Mouse (Mus musculus) hindbrain, embryonic 11.5 days (tissue): ENCODE results near the gene Rhebl1. TPM values are rescaled to one million over a fixed set of nuclear protein-coding genes. Genes with fewer than 3 reads are reported as not detected.
A peak's percentile ranks its signal among the peaks of the same experiment; 100 is the strongest.

Experiments
- ATAC-seq: fragments of 200-750 bp; cut with Nextera tagmentation; 2 replicates; pipeline ENCODE4 v1.8.0; 2017; ENCODE audit warnings: mild to moderate bottlenecking, moderate TSS enrichment, moderate library complexity; ENCODE audit not compliant: low FRiP score
- DNase-seq: peaks from one replicate; pipeline ENCODE4 v3.0.0-alpha.2; 2015; ENCODE audit warnings: low spot score
- H3K27ac ChIP-seq: fragments of 300-500 bp; sonication (generic); 2 replicates; pipeline ENCODE4 v1.5.1; 2014; ENCODE audit warnings: mild to moderate bottlenecking, low read depth, low read length
- H3K27me3 ChIP-seq: fragments of 300-500 bp; sonication (generic); 2 replicates; pipeline ENCODE4 v1.6.1; 2014; ENCODE audit warnings: mild to moderate bottlenecking, low read length, moderate library complexity, mixed read lengths; ENCODE audit not compliant: control insufficient read depth, insufficient read depth
- H3K36me3 ChIP-seq: fragments of 300-500 bp; sonication (generic); 2 replicates; pipeline ENCODE4 v1.6.1; 2014; ENCODE audit warnings: mild to moderate bottlenecking, low read length, moderate library complexity, mixed read lengths; ENCODE audit not compliant: control insufficient read depth, insufficient read depth
- H3K4me1 ChIP-seq: fragments of 300-500 bp; sonication (generic); replicated peaks from 2 replicates; pipeline ENCODE4 v1.6.1; 2014; ENCODE audit warnings: low read length, mixed read lengths; ENCODE audit not compliant: control insufficient read depth, insufficient read depth
- H3K4me2 ChIP-seq: fragments of 300-500 bp; sonication (generic); replicated peaks from 2 replicates; pipeline ENCODE4 v1.6.1; 2014; ENCODE audit warnings: mild to moderate bottlenecking, low read depth, low read length
- H3K4me3 ChIP-seq: fragments of 300-500 bp; sonication (generic); 2 replicates; pipeline ENCODE4 v1.5.1; 2014; ENCODE audit warnings: low read depth, low read length
- H3K9ac ChIP-seq: fragments of 300-500 bp; sonication (generic); 2 replicates; pipeline ENCODE4 v1.6.1; 2014; ENCODE audit warnings: low read depth, low read length
- H3K9me3 ChIP-seq: fragments of 300-500 bp; sonication (generic); 2 replicates; pipeline ENCODE4 v1.6.1; 2016; ENCODE audit warnings: low read length; ENCODE audit not compliant: control insufficient read depth
- WGBS: fragments of 180-500 bp; shearing (Covaris S2); extraction: QIAGEN DNeasy Blood & Tissue Kit; methylation state at CpG from one replicate; pipeline ENCODE4 v1.1.7; 2014; 5-methylcytosine and 5-hydroxymethylcytosine counted together
- polyA plus RNA-seq: library from polyadenylated mRNA; unstranded; fragments of >200 nt; fragmentation: Nextera tagmentation; extraction: Ambion mirVana; gene quantifications from 2 replicates; pipeline ENCODE4 v1.2.1, GENCODE M21; 2014

The Rhebl1 gene
- polyA plus RNA-seq, 1 experiment from 2014 or later, result 13.4 TPM

DNA sequence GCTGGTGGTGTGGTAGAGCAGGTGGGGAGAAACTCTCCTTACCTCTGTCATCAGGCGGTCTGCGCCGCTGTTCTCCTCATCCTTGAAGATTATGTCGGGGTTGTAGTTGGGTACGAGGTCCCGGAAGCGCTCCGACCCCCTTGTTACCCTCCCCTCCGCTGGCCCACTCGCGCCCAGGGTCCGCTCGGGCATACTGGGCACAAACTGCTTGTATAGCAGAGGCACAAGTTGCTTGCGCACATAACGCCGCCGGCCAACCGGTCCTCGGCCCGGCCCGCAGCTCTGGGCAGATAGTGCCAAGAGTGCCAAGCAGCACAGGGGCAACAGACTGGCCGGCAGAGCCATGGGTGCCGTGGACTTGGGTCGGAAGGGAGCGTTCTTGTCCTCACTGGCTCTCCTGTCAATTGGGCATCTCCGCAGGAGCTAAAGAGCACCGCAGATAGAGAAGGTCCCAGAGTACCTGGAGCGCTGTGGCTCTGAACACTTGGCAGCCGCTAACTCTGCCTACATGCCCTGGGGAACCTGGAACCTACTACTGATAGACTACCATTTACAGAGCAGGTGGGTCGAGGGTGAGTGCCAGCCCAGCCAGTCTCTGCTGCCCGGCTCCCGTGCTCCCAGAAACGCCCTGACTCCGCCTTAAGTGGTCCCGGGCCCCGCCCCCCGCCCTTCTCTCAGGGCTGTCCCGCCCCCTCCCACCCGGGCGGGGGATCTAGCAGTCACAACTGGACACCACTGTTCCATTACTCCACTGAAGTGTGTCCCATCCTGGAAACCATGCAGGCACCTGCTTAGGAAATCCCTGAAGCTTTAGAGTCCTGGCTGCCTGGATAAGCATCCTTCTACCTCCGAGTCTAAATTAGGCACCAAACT, 3.8 kb upstream of the Rhebl1 start, which contains the start of gene Dhh:
Gene Dhh (minus strand): TSS at position 613 of the 873 bp plus-strand sequence.
- no peaks in the 10 kb centered on the region for H3K9me3 ChIP-seq
- DNase-seq (peak; percentile 53), ATAC-seq (no peak)
- 1% methylated on average over 41 of the region's 41 CpGs for WGBS
- H3K4me1 ChIP-seq, result peaks cover 25% of the 10 kb centered on the region
- peak within 1 kb of the TSS; percentile 20; the same call in 1 of the 2 replicates for H3K4me3 ChIP-seq
- H3K9ac ChIP-seq, result 0 out of 2 replicates have a peak within 1 kb of the TSS, but pooled peaks have one; percentile 15
- H3K27ac ChIP-seq, result no peak within 1 kb of the TSS
- H3K27me3 ChIP-seq, result peaks cover 62% of the 10 kb centered on the region
- peak within 1 kb of the TSS; percentile 34 for H3K4me2 ChIP-seq
- no peaks in the 10 kb centered on the region for H3K36me3 ChIP-seq

DNA sequence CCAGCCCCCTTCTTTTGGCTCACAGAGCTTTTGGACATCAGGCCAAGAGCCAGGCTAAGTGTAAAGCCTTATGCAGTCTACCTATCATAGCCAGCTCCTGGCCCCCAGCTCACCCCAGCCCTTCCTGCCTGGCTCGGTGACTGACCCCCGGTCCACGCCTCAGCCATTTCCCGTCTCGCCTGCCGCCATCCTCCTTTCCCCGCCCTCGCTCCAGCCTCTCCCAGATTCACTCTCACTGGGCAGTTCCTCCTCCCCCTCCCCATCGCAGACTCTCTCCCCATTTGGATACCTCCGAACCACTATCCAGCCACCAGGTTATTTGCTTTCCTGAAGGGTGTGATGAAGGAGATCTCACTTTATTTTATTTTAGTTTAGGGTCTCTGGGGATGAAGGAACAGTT, 3.2 kb upstream of the Rhebl1 start:
- H3K27ac ChIP-seq, result no peak overlapping the region
- H3K9me3 ChIP-seq, result no peaks in the 10 kb centered on the region
- H3K9ac ChIP-seq, result 0 out of 2 replicates have a peak overlapping the region, but pooled peaks have one; percentile 15
- peak overlapping the region; percentile 34; the same call in 1 of the 2 replicates for H3K4me2 ChIP-seq
- peaks cover 25% of the 10 kb centered on the region for H3K4me1 ChIP-seq
- DNase-seq (no peak), ATAC-seq (no peak)
- H3K4me3 ChIP-seq, result 0 out of 2 replicates have a peak overlapping the region, but pooled peaks have one; percentile 20
- H3K27me3 ChIP-seq, result peaks cover 69% of the 10 kb centered on the region
- WGBS, result 2% methylated on average over 10 of the region's 10 CpGs
- no peaks in the 10 kb centered on the region for H3K36me3 ChIP-seq

DNA sequence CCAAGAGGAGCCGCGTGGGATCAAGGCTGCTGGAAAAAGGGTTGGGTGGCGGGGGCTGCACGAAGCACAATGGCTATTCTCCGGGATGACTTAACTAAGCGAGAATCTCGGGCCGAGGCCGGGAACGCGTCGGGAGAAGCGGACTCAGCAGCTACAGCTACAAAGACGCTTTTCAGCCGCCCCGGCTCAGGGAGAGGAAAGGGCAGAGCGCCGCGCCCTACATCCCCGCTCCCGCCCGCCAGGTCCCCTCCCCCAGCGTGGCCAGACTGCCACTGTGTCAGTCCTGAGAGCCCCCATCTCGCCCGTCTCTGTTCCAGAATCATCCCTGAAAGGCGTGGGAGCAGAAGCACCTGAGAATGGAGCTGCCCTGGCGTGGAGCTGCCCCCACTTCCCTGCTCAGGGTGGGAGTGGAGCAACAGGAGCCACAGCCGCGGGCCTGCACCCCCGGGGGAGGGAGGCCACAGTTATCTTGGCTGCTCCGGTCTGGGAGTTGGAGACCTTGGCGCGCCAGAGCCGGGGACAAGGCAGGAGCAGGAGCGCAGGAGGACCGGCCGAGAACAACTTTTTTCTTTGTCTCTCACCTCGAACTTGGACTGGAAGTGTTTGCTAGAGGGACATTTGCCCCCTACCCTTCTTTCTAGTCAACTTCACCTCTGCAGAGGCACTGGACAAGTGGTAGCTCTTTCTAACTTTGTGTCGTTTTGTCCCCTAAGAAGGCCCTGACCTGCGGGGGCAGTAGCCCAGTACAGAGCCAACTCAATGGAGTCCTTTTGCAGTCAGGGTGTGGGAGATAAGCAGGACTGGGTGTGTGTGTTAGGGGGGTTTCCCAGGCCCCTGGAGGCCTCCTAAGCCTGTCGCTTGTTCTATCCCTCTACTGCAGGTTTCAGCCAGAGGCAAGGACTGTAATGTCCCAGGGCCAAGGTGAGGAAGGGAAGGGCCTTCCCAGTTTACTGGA, 1.6 kb upstream of the Rhebl1 start:
- Histone ChIP-seq H3K9ac (peak overlapping the region; percentile 59), H3K27ac (peak overlapping the region; percentile 11; the same call in 1 of the 2 replicates), H3K4me2 (peak overlapping the region; percentile 52), H3K9me3 (no peaks in the 10 kb centered on the region), H3K36me3 (no peaks in the 10 kb centered on the region), H3K27me3 (peaks cover 80% of the 10 kb centered on the region), H3K4me3 (peak overlapping the region; percentile 27), H3K4me1 (peaks cover 25% of the 10 kb centered on the region)
- WGBS, result 1% methylated on average over 41 of the region's 41 CpGs
- peak; percentile 77 for DNase-seq
- ATAC-seq, result no peak

DNA sequence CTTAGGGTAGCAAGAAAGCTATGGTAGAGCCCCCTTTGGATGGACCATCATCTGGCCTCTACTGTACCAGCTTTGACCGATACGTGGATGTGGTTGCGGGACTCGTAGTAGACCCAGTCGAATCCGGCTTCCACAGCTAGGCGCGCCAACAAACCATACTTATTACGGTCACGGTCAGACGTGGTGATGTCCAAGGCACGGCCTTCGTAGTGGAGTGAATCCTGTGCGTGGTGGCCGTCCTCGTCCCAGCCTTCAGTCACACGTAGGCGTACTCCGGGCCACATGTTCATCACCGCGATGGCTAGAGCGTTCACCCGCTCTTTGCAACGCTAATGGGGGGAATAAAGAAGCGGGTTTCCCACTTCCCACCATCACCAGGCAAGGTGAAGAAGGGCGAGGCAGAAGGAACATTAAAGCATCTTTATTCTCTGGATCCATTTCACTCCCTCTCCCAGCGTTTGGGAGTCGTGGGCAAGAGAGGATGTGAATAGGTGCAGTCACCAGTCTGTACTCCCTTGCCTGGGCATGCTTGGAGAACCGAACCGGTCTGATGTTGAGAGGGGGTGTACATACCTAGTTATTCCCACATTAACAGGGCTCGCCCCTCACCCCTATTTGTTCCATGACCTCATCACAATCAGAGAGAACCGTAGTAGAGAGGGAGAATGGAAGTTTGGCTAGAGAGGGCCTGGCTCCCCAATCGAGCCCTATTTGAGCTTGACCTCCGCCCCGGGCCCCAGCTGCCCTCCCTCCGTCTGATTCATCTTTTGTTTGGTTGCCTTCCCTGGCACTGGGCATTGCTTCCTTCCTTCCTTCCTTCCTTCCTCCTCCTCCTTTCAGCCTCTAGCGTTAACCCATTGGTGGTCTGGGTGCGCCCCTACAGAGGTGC, 650 bp upstream of the Rhebl1 start:
- Histone ChIP-seq H3K27me3 (peaks cover 80% of the 10 kb centered on the region), H3K9me3 (no peaks in the 10 kb centered on the region), H3K9ac (peak overlapping the region; percentile 59; the same call in 1 of the 2 replicates), H3K4me3 (peak overlapping the region; percentile 42), H3K36me3 (no peaks in the 10 kb centered on the region), H3K4me1 (peaks cover 25% of the 10 kb centered on the region), H3K27ac (no peak overlapping the region), H3K4me2 (peak overlapping the region; percentile 94)
- DNase-seq (peak; percentile 65), ATAC-seq (no peak)
- 2% methylated on average over 38 of the region's 38 CpGs for WGBS

DNA sequence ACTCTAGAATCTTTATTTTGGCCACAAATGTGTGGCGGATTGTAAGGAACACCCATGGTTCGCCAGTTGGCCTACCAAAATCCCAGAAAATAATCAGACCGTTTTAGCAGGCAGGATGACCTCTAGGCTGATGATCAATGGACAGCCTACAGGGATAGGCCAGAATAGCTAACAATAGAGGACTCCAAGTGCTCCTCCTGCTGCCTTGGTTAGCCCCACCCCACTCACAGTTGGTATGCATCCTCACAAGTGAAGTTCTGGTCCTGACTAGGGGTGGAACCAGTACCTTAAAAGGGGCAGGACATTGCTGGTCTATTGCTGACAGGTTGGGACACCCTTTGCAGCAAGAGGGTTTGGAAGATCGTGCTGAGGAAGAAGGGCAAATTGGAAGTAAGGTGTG, 1.3 kb downstream of the Rhebl1 start:
- Histone ChIP-seq H3K4me3 (no peak overlapping the region), H3K4me2 (no peak overlapping the region), H3K9ac (no peak overlapping the region), H3K27ac (no peak overlapping the region), H3K9me3 (no peaks in the 10 kb centered on the region), H3K36me3 (no peaks in the 10 kb centered on the region), H3K4me1 (peaks cover 21% of the 10 kb centered on the region), H3K27me3 (peaks cover 66% of the 10 kb centered on the region)
- WGBS, result 32% methylated on average over 4 of the region's 4 CpGs
- DNase-seq (no peak), ATAC-seq (no peak)

DNA sequence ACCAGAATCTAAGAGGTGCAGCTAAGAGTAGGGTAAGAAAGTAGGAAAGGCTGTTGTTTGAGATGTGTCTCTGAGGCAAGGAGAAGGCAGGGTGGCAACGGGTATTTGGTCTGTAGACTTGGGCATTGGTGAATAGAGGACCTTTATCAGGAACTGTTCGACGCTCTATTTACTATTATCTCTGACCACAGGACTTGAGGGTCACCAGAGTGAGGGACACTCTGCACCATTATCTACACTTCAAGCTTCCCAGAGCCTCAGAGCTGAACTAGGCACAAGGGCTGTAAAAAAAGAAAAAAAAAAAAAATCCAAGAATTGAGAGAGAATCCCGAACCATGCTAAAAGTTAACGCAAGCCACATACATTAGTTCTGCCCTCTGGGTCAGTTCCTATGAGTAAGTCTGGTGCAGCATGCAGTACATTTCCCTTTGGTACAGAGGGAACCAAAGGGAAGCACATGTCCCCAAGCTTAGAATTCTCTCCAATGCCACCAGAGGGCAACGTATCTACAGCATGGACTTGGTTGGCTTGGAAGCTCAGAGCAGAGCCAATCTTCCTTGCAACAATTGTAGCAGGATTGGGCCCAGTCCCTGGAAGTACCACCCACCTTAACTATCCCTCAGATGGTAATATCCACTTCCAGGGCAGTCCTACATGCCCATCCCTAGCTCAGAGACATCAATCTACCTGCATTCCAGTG, 2.3 kb downstream of the Rhebl1 start:
- 46% methylated on average over 6 of the region's 6 CpGs for WGBS
- no peaks in the 10 kb centered on the region for H3K36me3 ChIP-seq
- peaks cover 19% of the 10 kb centered on the region for H3K4me1 ChIP-seq
- no peaks in the 10 kb centered on the region for H3K9me3 ChIP-seq
- ATAC-seq, result peak; percentile 53; the same call in 1 of the 2 replicates
- H3K4me3 ChIP-seq, result no peak overlapping the region
- no peak overlapping the region for H3K9ac ChIP-seq
- peak; percentile 75 for DNase-seq
- H3K4me2 ChIP-seq, result no peak overlapping the region
- H3K27ac ChIP-seq, result no peak overlapping the region
- H3K27me3 ChIP-seq, result peaks cover 56% of the 10 kb centered on the region

DNA sequence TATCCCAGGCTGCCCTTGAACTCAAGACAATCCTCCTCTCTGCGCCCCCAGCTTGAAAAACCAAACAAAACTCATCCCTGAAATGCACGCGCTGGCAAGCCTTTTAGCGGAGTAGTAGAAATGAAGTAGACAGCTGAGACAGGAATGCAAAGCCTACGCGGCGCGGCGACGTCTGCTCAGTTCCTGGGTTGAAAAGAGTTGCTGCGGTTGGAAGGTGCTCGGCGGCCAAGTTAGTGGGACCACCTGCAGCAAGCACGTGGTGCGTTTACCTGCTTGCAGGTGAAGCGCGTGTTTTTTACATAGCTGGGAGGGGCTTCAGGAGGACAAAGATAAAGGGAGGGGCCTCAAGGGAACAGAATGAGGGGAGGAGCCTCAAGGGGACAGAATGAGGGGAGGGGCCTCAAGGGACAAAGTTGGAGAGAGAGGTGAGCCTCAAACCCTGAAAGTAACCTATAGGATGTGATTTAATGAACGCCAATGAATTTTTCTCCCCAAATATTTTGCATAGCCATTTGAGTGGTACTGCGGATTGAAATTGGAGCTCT, 3.1 kb downstream of the Rhebl1 start:
- Histone ChIP-seq H3K9ac (no peak overlapping the region), H3K27ac (no peak overlapping the region), H3K36me3 (no peaks in the 10 kb centered on the region), H3K4me1 (peaks cover 19% of the 10 kb centered on the region), H3K4me2 (no peak overlapping the region), H3K27me3 (peaks cover 49% of the 10 kb centered on the region), H3K4me3 (no peak overlapping the region), H3K9me3 (no peaks in the 10 kb centered on the region)
- 9% methylated on average over 19 of the region's 19 CpGs for WGBS
- no peak for DNase-seq
- ATAC-seq, result no peak
